17 mouse cellular contexts compared by ENCODE assay signal in the genomic region with DNA sequence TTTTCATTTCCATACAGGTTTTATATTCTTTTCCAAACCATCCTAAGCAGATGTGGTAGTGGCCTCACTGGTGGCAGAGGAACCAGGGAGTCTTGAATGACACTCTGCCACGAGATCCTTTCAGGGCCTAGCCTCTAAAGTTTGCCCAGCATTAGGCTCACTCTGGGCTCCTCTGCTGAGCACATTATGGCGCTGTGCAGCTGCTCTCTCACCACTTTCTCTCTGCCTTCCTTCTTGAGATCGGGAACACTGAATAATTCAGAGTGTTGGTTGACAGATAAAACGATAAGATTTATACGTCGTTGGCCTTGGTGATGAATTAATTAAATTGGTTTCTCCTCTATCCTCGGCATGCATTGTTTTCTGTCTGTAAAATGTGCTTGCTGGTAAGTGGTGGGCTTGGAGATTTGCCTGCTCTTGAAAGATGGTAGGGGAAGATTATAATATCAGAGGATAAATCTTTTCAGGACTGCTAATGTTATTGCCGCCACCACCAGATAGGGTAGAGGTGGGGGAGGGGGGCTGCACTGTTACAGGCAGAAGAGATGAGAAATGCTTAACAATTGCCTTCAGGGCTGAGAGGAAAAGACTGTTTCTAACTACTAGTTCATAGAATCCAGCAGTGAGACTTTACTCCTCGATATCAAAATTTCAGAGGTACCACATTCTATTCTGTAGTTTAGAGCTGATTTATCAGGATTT.
A peak's percentile ranks its signal among the peaks of the same experiment; 100 is the strongest.
DNase-seq lines count a peak whose midpoint lies in the region; ATAC-seq lines count a peak whose summit lies in the region.
"Had no signal": no experiment of that assay in that cellular context is flagged by ENCODE, and none has a peak within 500 bp of the region (broad histone marks: within the 10 kb centered on the region; RNA-seq: fewer than 3 reads in every experiment).

No protein-coding gene starts in this region.

- no peak overlapping the region for H3K27ac ChIP-seq in midbrain, embryonic 11.5 days (ENCODE audit: low read depth, low read length)
- no peak overlapping the region for H3K27ac ChIP-seq in midbrain, embryonic 10.5 days (replicated peaks)
- peak overlapping the region; percentile 35; the same call in 1 of the 2 replicates for H3K27ac ChIP-seq in midbrain, embryonic 13.5 days
- H3K27ac ChIP-seq in neural tube, embryonic 15.5 days (replicated peaks) = 0 out of 2 replicates have a peak overlapping the region, but pooled peaks have one; percentile 43
- H3K27ac ChIP-seq: heart, adult 2 months; heart, embryonic 15.5 days; limb, embryonic 13.5 days; liver, embryonic 15.5 days had no signal

- H3K9me3 ChIP-seq in midbrain, embryonic 11.5 days (ENCODE audit: control insufficient read depth, low read length) = no peaks in the 10 kb centered on the region
- H3K9me3 ChIP-seq in midbrain, embryonic 10.5 days (replicated peaks) = no peaks in the 10 kb centered on the region
- H3K9me3 ChIP-seq in midbrain, embryonic 13.5 days = no peaks in the 10 kb centered on the region
- H3K9me3 ChIP-seq in neural tube, embryonic 15.5 days (replicated peaks) = no peaks in the 10 kb centered on the region
- H3K9me3 ChIP-seq: heart, embryonic 15.5 days; liver, embryonic 15.5 days had no signal

- no peak overlapping the region for H3K4me3 ChIP-seq in midbrain, embryonic 11.5 days (ENCODE audit: low read depth, low read length)
- H3K4me3 ChIP-seq in midbrain, embryonic 10.5 days = no peak overlapping the region
- H3K4me3 ChIP-seq in midbrain, embryonic 13.5 days (replicated peaks) = peak overlapping the region; percentile 0; the same call in 1 of the 2 replicates
- H3K4me3 ChIP-seq in neural tube, embryonic 15.5 days (replicated peaks) = peak overlapping the region; percentile 3; the same call in 1 of the 2 replicates
- H3K4me3 ChIP-seq: heart, adult 2 months; heart, embryonic 15.5 days; limb, embryonic 13.5 days; liver, embryonic 15.5 days had no signal

- peaks cover 7% of the 10 kb centered on the region; the same call in 1 of the 2 replicates for H3K27me3 ChIP-seq in midbrain, embryonic 11.5 days (ENCODE audit: control insufficient read depth, insufficient read depth, low read length)
- peaks cover 28% of the 10 kb centered on the region for H3K27me3 ChIP-seq in midbrain, embryonic 10.5 days (ENCODE audit: low read depth, poor library complexity, severe bottlenecking)
- peaks cover 14% of the 10 kb centered on the region; the same call in 1 of the 2 replicates for H3K27me3 ChIP-seq in midbrain, embryonic 13.5 days
- H3K27me3 ChIP-seq in neural tube, embryonic 15.5 days (replicated peaks) = no peaks in the 10 kb centered on the region

- intact Hi-C loops in left cerebral cortex, postnatal 14 days (cut with DNase I) = loop anchor here (10.0 kb wide), 1 partner anchor 302 kb away; no protein-coding TSS in a partner anchor

- no peaks in the 10 kb centered on the region for H3K36me3 ChIP-seq in midbrain, embryonic 11.5 days (ENCODE audit: control insufficient read depth, insufficient read depth, low read length)
- no peaks in the 10 kb centered on the region for H3K36me3 ChIP-seq in midbrain, embryonic 10.5 days
- no peaks in the 10 kb centered on the region for H3K36me3 ChIP-seq in midbrain, embryonic 13.5 days
- H3K36me3 ChIP-seq in neural tube, embryonic 15.5 days = no peaks in the 10 kb centered on the region
- H3K36me3 ChIP-seq: heart, embryonic 15.5 days; limb, embryonic 13.5 days; liver, embryonic 15.5 days had no signal

- no peak overlapping the region for H3K9ac ChIP-seq in midbrain, embryonic 11.5 days (ENCODE audit: low read length)
- H3K9ac ChIP-seq in midbrain, embryonic 13.5 days (replicated peaks) = no peak overlapping the region
- H3K9ac ChIP-seq in neural tube, embryonic 15.5 days (replicated peaks) = no peak overlapping the region; the same call in 1 of the 2 replicates
- H3K9ac ChIP-seq: heart, embryonic 15.5 days; limb, embryonic 13.5 days; liver, embryonic 15.5 days had no signal

- no peak for ATAC-seq in midbrain, embryonic 11.5 days (ENCODE audit: low FRiP score)
- peak; percentile 41 for ATAC-seq in midbrain, embryonic 13.5 days
- ATAC-seq in neural tube, embryonic 15.5 days (ENCODE audit: low FRiP score) = no peak

- peak; percentile 51 for DNase-seq in cerebellum, adult 9-10 months
- no peak for DNase-seq in cerebellum, adult 11 months
- peak; percentile 84 for DNase-seq in midbrain, embryonic 11.5 days (ENCODE audit: low spot score, missing footprints)
- no peak for DNase-seq in midbrain, embryonic 10.5 days (ENCODE audit: low spot score)
- no peak for DNase-seq in adrenal gland, adult 8-10 months
- no peak for DNase-seq in left cerebral cortex, postnatal 14 days (ENCODE audit: low spot score in 2 of 2)
- DNase-seq: gastrocnemius, postnatal 10 days; heart, adult 2 months; kidney, adult 11 months; kidney, postnatal 25 days; lung, postnatal 10 days; thymus, postnatal 4 days had no signal

- WGBS in midbrain, embryonic 11.5 days = 64% methylated on average over 9 of the region's 9 CpGs
- 79% methylated on average over 9 of the region's 9 CpGs for WGBS in midbrain, embryonic 10.5 days
- WGBS in midbrain, embryonic 13.5 days = 35% methylated on average over 9 of the region's 9 CpGs
- 33% methylated on average over 9 of the region's 9 CpGs for WGBS in neural tube, embryonic 15.5 days

- no peak overlapping the region for H3K4me2 ChIP-seq in midbrain, embryonic 11.5 days
- peak overlapping the region; percentile 26 for H3K4me2 ChIP-seq in midbrain, embryonic 13.5 days (replicated peaks)
- H3K4me2 ChIP-seq in neural tube, embryonic 15.5 days = peak overlapping the region; percentile 92
- H3K4me2 ChIP-seq: heart, embryonic 15.5 days; limb, embryonic 13.5 days; liver, embryonic 15.5 days had no signal

- H3K4me1 ChIP-seq in midbrain, embryonic 11.5 days (ENCODE audit: control insufficient read depth, insufficient read depth, low read length) = peaks cover 3% of the 10 kb centered on the region; the same call in 1 of the 2 replicates
- peaks cover 18% of the 10 kb centered on the region for H3K4me1 ChIP-seq in midbrain, embryonic 10.5 days
- peaks cover 43% of the 10 kb centered on the region for H3K4me1 ChIP-seq in midbrain, embryonic 13.5 days (replicated peaks)
- H3K4me1 ChIP-seq in neural tube, embryonic 15.5 days = peaks cover 36% of the 10 kb centered on the region
- H3K4me1 ChIP-seq: liver, embryonic 15.5 days had no signal

Comparison
In these comparisons a context has a peak if more than half of its experiments do, and no peak if none do; other contexts are left out.
1. DNase-seq: peak in cerebellum, adult 9-10 months (single experiment) and midbrain, embryonic 11.5 days (single experiment); none in cerebellum, adult 11 months (single experiment), midbrain, embryonic 10.5 days (single experiment), adrenal gland, adult 8-10 months (single experiment) and left cerebral cortex, postnatal 14 days (0 of 2).
2. H3K27ac ChIP-seq: peak in midbrain, embryonic 13.5 days (single experiment) and neural tube, embryonic 15.5 days (single experiment); none in midbrain, embryonic 11.5 days (single experiment) and midbrain, embryonic 10.5 days (single experiment).
3. H3K4me3 ChIP-seq: peak in midbrain, embryonic 13.5 days (single experiment) and neural tube, embryonic 15.5 days (single experiment); none in midbrain, embryonic 11.5 days (single experiment) and midbrain, embryonic 10.5 days (single experiment).